Mouse (Mus musculus) cerebellum, adult 2 months (tissue): ENCODE data around the gene Pde7b. TPM values are rescaled to one million over a fixed set of nuclear protein-coding genes. Genes with fewer than 3 reads are reported as not detected.

Source experiments
- DNase-seq, 2 experiments: peaks; one replicate each; pipeline ENCODE4 v3.0.0; 2021
- H3K27ac ChIP-seq: fragments of 200-500 bp; 2 replicates; pipeline ENCODE4 v1.5.1; 2012; ENCODE audit warnings: low read length, control low read depth, inconsistent platforms; ENCODE audit not compliant: insufficient read depth
- H3K27me3 ChIP-seq: fragments of 200-500 bp; 2 replicates; pipeline ENCODE4 v1.6.1; 2012; ENCODE audit warnings: inconsistent platforms, mild to moderate bottlenecking, low read length, moderate library complexity; ENCODE audit not compliant: control insufficient read depth, insufficient read depth
- H3K4me1 ChIP-seq: fragments of 200-500 bp; 2 replicates; pipeline ENCODE4 v1.6.1; 2011; ENCODE audit warnings: low read length; ENCODE audit not compliant: control insufficient read depth, insufficient read depth
- H3K4me3 ChIP-seq: fragments of 200-500 bp; replicated peaks from 2 replicates; pipeline ENCODE3; 2011; ENCODE audit warnings: mild to moderate bottlenecking, low read depth, low read length, control low read depth; ENCODE audit not compliant: insufficient read depth
- CTCF ChIP-seq: fragments of 200-500 bp; IDR thresholded peaks from 2 replicates; pipeline ENCODE4 v1.5.1; 2011; ENCODE audit warnings: low read depth, mild to moderate bottlenecking, control low read depth, low read length, moderate library complexity, borderline replicate concordance; ENCODE audit not compliant: insufficient read depth
- POLR2A ChIP-seq: fragments of 200-500 bp; IDR thresholded peaks from 2 replicates; pipeline ENCODE4 v1.6.1; 2011; ENCODE audit warnings: low read length, control low read depth, borderline replicate concordance; ENCODE audit not compliant: insufficient read depth
- WGBS: fragments of 180-500 bp; shearing (Covaris S2); methylation state at CpG from one replicate; pipeline ENCODE4 v1.1.7; 2018; 5-methylcytosine and 5-hydroxymethylcytosine counted together
- polyA plus RNA-seq: library from polyadenylated mRNA; depleted of rRNA; stranded (reverse); fragments of >200 nt; gene quantifications from 2 replicates; pipeline ENCODE4 v1.2.3, GENCODE M21; 2012

Pde7b gene
- polyA plus RNA-seq, 1 experiment = 8.5 TPM

DNA sequence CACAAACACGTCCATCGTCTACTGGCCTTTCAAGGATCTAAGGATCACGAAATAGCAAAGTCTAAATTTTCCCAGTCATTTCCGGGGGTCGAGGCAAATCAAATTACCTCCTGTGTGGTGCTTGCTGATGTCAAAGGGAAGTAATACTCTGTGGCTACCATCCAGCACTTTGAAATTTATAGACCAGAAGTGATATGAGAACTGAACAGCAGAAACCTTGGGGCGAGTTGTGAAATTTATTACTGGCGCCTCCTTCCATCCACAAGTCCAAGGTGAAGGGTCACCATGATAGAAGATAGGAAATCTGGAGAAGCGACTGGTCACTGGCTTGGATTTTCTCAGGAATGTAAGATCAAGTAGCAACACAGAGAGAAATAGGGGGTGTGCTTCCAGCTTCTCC lies 246.4 kb downstream of the Pde7b start:
- 86% methylated on average over 8 of the region's 8 CpGs for WGBS
- H3K4me3 ChIP-seq = no peak overlapping the region
- DNase-seq = no peak

DNA sequence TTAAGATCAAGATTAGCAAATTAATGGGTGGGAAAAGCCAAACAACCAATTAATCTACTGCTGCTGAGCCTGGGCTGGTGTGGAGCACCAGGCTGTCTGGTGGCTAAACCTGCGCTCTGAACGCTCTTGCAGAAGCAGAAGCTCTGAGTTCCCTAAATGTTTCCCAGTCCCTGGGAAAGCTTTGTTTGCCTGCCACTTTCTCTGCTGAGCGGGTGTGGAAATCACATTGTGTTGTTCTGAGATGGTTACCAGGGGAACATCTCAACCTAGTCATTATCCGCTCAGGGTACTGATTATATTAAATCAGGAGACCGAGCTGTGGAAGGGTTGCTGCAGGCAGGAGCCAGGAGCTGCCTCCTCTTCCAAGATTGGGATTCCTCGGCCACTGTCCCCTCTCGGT lies 250.0 kb downstream of the Pde7b start:
- H3K4me1 ChIP-seq = no peaks in the 10 kb centered on the region
- DNase-seq = no peak
- no peak overlapping the region for H3K4me3 ChIP-seq
- TF ChIP-seq POLR2A = no peak
- TF ChIP-seq CTCF = no peak
- H3K27ac ChIP-seq = no peak overlapping the region
- WGBS = 37% methylated on average over 7 of the region's 7 CpGs
- H3K27me3 ChIP-seq = no peaks in the 10 kb centered on the region

More for the DNA sequence above, 246.4 kb downstream of the Pde7b start:
- no peak for TF ChIP-seq CTCF
- TF ChIP-seq POLR2A = no peak
- H3K27ac ChIP-seq = no peak overlapping the region
- no peaks in the 10 kb centered on the region for H3K4me1 ChIP-seq
- no peaks in the 10 kb centered on the region for H3K27me3 ChIP-seq

DNA sequence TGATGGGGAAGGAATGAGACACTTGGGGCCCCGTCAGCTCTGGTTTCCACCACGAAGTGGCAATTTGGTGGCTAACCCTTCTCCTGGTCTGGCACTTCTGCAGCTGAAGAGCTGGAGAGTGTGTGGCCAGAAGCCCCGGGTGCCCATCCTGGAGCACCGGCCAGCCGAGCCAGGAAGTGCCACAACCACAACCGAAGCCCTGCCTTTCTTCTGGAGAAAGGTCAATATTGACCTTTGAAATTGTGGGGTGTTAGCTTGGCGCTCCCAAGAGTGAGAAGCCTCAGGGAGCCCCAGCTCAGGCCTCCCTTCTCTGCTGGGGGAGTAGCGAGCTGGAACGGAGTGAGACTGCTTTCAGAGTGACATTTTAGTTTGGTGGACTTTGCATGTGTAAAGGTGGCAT lies 250.8 kb downstream of the Pde7b start:
- 67% methylated on average over 9 of the region's 9 CpGs for whole genome bisulfite sequencing
- Histone ChIP-seq H3K4me3 (no peak overlapping the region), H3K4me1 (no peaks in the 10 kb centered on the region), H3K27me3 (no peaks in the 10 kb centered on the region), H3K27ac (no peak overlapping the region)
- no peak for DNase-seq
- TF ChIP-seq POLR2A (no peak), CTCF (no peak)

DNA sequence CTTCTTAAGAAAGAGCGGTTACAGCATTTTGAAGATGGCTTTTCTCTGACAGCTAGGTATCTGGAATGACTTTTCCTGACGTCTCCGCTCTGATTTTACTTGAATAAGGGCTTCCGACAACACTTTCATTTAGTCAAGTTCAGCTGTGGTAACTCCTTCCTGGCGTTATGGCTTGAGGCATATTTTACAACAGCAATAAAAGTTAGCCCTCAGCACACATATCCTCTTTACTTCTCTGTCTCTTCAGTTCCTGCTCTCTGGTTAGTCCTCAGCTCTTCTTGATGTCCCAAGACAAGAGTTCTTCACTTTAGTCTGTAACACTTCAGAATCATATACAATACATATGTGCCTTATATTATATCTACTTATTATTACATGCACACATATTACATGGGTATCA lies 251.4 kb downstream of the Pde7b start:
- H3K27ac ChIP-seq = no peak overlapping the region
- DNase-seq = no peak
- TF ChIP-seq CTCF (no peak), POLR2A (no peak)
- 93% methylated on average over 5 of the region's 5 CpGs for WGBS
- H3K27me3 ChIP-seq = no peaks in the 10 kb centered on the region
- H3K4me1 ChIP-seq = no peaks in the 10 kb centered on the region
- H3K4me3 ChIP-seq = no peak overlapping the region

DNA sequence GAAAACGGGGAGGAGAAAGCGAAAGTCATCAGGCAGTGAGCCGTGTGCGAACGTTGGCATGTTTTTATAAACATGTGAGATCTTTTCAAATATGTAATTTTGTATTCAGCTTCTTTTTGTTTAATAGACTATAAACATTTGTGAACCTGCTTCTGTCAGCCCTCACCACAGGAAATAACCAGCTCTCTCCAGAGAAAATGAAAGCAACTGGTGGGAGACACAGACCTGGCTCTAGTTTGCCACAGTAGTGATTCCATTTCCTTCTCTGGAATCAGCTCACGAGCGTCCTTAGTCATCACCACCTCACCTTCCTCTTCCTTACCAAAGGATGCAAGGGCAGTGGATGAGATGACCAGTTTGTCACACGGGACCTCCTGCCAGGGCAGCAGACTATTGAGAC lies 252.9 kb downstream of the Pde7b start:
- DNase-seq = no peak
- H3K4me1 ChIP-seq = no peaks in the 10 kb centered on the region
- TF ChIP-seq POLR2A (no peak), CTCF (no peak)
- WGBS = 52% methylated on average over 8 of the region's 8 CpGs
- no peak overlapping the region for H3K4me3 ChIP-seq
- H3K27me3 ChIP-seq = no peaks in the 10 kb centered on the region
- no peak overlapping the region for H3K27ac ChIP-seq

DNA sequence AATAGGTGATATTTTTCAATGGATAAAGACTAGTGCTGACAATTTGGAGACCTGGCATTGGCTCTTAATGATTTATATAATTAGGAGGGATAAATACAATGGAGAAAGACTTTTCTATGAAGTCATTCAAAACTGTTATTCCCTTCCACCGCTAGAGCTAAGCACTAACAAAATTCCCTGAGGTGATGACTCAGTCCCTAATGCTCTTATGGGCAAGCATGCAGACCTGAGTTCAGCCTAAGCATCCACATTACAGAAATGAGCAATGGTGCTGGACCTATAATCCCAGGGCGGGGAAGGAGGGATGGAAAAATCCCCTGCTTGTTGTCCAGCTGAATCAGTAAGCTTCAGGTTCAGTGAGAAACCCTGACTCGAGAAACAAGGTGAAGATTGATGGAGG lies 260.2 kb downstream of the Pde7b start:
- H3K27me3 ChIP-seq = no peaks in the 10 kb centered on the region
- no peak for DNase-seq
- no peak for TF ChIP-seq CTCF
- TF ChIP-seq POLR2A = no peak
- H3K4me1 ChIP-seq = no peaks in the 10 kb centered on the region
- no peak overlapping the region for H3K27ac ChIP-seq
- 75% methylated on average over 3 of the region's 3 CpGs for WGBS
- H3K4me3 ChIP-seq = no peak overlapping the region

DNA sequence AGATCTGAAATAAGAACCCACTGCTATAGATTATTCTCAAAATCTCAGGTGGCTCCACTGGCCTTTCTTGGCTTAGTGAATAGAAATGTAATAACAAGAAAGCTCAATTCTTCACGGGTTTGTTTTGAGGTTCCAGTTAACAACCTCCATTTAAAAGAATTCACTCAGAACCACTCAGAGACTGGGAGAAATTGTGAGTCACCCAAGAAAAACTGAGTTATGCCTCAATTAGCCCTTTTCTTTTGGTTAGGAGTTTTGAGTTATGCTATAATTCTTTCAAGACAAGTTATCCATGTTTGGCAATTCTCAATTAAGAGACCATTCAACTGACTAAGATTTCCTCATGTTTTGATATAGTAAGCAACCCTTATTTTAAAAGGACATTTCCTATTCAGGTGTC lies 260.9 kb downstream of the Pde7b start:
- TF ChIP-seq POLR2A (no peak), CTCF (no peak)
- Histone ChIP-seq H3K4me1 (no peaks in the 10 kb centered on the region), H3K27me3 (no peaks in the 10 kb centered on the region), H3K27ac (no peak overlapping the region), H3K4me3 (no peak overlapping the region)
- WGBS = 78% methylated on average over 1 of the region's 1 CpGs
- DNase-seq = no peak

DNA sequence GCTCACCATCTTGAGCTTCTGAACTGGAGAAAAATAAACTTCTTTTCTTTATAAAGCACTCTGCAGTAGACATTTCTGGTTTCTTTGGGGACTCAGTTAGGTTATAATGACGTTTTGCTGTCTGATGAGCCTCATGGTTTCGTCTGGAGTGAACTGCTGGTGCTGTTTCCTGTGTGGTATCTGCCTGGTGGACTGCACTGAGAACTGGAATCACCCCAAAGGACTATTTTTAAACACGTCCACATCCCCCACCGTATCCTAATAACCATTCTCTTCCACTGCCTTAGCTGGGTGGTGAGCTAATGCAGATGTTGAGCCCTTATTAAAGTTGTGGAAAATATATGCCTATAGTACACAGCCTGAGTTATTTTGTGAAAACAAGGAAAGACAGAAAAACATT lies 262.3 kb downstream of the Pde7b start:
- no peak overlapping the region for H3K27ac ChIP-seq
- H3K4me3 ChIP-seq = no peak overlapping the region
- H3K4me1 ChIP-seq = no peaks in the 10 kb centered on the region
- no peaks in the 10 kb centered on the region for H3K27me3 ChIP-seq
- 73% methylated on average over 4 of the region's 4 CpGs for WGBS
- TF ChIP-seq POLR2A = no peak
- no peak for TF ChIP-seq CTCF
- DNase-seq = no peak
